Mouse (Mus musculus) hematopoietic stem cell, adult 5-6 weeks (primary cell): ENCODE measurements around the gene Usp28. TPM values are rescaled to one million over a fixed set of nuclear protein-coding genes. Genes with fewer than 3 reads are reported as not detected.

Experiments
- ATAC-seq, 2 experiments: fragments of 125-278 bp in 1 of 2; replicated peaks in 1 of 2; 2 replicates each; pipeline ENCODE4 v1.8.0; 2016 to 2017; ENCODE audit warnings: inconsistent platforms in 2 of 2, mild to moderate bottlenecking in 2 of 2, moderate number of reproducible peaks in 2 of 2, low read depth in 1 of 2, moderate TSS enrichment in 1 of 2; ENCODE audit not compliant: low FRiP score in 2 of 2, poor library complexity in 2 of 2, severe bottlenecking in 2 of 2, insufficient read depth in 1 of 2, low TSS enrichment in 1 of 2
- total RNA-seq: library from RNA; stranded (forward); fragments of 172-1452, 232-1000 nt; gene quantifications from 2 replicates; pipeline ENCODE4 v1.2.3, GENCODE M21; 2017

Usp28 gene
- total RNA-seq, 1 experiment from 2014 or later = 13.6 TPM

DNA sequence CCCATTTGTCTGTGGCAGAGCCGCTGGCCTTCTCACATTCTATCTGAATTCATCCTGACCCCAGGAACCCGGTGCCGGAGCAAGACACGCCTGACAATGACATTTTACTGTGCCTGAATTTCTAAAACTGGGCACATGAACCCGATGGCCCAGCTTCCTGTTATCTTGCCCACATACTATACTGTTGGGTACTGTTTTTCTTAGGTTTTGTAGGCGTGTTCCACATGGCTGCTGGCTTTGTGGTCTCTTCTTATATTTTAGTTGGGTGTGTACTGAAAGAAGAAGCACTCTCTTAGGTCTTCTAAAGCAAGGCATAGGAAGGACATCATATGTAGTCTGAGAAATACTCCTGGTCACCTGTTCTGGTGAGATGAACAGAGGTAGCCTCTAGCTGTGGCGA is 9.6 kb downstream of the Usp28 start:
- no peak for ATAC-seq

DNA sequence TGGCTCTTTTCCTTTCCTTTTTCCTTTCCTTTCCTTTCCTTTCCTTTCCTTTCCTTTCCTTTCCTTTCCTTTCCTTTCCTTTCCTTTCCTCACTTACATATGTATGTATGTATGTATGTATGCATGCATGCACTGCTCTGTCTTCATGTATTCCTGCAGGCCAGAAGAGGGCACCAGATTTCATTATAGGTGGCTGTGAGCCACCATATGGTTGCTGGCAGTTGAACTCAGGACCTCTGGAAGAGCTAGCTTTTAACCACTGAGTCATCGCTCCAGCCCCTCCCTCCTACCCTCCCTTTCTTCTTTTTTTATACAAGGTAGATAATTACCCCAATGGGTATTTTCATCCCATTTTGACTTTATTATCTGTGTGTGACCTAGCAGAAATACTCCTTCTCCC is 10.6 kb downstream of the Usp28 start:
- ATAC-seq = no peak

DNA sequence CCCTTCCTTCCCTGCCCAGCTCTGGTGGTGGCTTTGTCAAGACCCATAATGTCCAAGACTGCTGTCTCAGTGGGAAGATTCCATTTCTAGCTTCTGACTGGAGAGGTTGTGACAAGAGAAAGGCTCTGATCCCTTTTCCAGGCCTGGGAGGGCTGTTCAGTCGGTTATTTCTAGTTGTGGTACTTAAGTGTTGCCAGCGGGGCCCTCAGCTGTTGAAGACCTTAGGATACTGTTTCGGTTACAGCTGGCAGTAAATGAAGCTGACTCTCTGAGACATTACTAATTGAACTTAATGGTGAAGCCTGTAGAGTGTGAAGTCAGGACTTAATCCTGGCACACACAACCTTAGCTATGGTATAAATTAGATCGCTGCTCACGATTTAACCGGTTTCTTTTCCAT is 14.1 kb downstream of the Usp28 start:
- no peak for ATAC-seq

DNA sequence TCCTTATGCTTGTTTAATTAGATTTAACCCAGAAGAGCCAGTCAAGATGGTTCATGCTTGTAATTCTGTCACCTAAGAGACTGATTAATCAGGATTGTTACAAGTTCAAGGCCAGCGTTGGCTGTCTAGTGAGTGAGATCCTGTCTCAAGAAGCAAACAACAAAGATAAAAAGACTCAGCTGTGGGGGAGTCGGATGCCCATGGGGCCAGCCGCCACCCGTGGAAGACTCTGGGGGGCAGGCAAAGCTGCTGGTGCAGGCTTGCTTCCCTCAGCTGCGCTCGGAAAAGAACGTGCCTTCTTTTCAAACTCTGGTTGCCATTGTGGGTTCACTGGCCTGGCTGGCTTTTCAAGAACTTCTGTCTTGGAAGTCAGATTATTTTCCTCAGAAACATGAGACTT is 30.6 kb downstream of the Usp28 start:
- no peak for ATAC-seq

DNA sequence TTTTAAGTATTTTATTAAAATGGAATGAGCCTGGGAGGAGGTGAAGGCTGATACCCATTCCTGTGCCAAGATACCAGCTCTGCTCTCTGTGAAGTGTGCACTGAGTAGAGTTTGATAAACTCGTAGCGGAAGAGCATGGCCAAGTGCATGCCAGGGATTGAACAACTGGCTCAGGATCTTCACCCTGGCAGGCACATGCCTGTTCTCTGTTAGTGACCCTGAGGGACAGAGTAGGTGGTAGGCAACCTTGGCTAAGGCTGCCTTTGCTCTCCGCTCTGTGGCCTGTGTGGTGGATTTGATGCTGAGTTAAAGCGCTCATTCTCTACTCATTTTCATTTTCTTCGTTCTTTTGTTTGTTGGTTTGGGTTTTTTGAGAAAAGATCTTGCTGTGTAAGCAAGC is 36.1 kb downstream of the Usp28 start:
- no peak for ATAC-seq

DNA sequence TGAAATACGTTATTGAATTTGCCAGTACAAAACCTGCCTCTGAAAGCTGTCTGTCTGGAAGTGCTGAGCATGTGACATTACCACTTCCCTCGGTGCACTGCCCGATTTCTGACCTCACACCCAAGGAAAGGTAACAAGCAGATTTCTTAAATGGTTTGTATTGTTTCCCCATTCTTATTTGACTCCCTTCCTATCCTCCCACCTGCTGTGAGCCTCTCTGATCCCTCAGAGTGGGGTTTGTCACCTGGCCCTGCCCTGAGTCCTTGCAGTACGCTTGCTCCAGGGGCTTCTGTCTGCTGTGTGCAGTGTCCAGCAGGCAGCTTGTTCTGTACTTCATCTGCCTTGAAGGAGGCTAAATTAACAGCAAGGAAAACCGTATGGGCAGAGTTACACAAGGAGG is 38.8 kb downstream of the Usp28 start:
- no peak for ATAC-seq

DNA sequence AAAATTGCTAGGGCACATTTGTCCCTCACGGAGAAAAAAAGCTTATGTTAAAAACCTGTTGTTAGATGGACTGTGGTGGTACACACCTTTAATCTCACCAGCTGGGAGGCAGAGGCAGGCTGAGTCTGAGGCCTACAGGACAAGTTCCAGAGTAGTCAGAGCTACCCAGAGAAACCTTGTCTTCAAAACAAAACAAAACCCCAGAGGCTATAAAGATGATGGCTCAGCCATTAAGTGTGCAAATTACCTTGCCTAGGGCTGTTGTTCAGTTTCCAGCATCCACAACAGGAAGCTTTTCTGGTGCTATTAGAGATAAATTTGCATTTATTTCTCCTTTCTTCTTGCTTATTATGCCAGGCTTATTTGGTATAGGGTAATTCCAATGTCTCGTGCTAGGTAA is 39.4 kb downstream of the Usp28 start:
- no peak for ATAC-seq

DNA sequence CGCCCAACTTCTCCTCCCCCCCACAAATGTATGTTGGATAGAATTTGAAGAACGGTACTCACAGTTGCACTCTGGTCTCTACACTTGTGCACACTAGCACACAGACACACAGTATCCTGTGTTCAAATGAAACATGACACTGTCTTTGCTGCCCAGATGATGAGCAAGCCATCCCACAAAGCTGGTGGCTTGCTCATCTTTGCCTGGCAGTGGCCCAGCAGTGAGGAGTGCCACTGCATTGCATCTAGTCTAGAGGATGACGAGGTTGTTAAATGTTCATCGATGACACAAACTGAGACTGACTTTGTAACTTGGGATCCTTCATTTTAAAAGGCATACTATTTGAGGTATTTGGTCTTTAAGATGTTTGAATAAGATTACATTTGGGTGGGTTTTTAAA is 49.6 kb downstream of the Usp28 start:
- ATAC-seq = no peak

DNA sequence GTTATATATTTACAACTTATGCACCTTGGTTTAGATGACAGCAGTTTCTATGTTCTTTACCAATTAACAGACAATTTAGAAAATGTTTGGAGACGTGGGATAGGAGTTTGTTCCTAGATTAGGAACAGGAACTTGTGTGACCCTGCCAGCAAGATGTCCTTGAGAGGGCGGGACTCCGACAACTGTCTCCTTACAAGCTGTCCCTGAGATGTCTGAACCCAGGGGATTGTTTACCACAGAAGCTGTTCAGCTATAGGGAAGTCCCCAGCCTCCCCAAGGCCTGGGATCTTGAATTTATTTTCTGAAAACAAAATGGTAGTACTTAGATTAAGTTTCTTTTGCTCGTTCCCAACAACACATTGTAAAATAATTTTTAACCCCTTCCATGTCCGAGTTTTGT is 65.7 kb downstream of the Usp28 start:
- ATAC-seq = no peak

DNA sequence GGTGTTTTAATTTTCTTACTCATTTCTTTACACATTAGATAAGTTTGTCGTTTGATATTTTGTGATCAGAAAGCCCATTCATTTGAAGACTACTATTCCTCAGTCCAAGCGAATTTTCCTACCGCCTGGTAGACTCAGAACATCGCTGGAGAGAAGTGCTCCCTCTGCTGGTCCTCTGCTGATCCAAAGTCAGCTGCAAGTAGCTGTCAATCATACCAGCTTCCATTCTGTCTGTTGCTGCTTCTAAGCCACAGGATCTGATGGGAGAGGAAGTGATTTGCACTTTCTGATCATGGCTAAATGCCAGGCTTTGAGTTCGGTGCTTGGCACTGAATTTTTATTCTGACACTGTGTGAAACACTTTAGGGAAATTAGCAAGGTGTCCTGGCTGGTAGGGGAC is 66.2 kb downstream of the Usp28 start:
- peak; percentile 62 to 63 for ATAC-seq

DNA sequence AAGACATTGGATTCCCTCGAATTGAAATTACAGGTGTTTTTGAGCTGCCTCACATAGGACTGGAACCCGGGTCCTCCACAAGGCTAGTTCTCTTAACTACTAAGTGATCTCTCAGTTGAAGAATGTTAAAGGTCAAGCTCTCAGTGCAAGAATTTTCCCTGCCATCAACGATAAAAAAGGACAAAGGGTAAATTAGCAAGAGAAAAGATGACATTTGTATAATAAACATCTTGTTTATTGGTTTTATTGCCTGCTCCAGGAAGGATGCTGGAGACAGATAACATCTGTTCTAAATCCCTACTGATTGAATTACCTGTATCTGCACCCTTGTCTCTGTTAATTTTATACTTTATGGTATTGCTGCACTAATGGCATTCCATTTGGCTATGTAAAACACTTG is 68.9 kb downstream of the Usp28 start:
- ATAC-seq = no peak

DNA sequence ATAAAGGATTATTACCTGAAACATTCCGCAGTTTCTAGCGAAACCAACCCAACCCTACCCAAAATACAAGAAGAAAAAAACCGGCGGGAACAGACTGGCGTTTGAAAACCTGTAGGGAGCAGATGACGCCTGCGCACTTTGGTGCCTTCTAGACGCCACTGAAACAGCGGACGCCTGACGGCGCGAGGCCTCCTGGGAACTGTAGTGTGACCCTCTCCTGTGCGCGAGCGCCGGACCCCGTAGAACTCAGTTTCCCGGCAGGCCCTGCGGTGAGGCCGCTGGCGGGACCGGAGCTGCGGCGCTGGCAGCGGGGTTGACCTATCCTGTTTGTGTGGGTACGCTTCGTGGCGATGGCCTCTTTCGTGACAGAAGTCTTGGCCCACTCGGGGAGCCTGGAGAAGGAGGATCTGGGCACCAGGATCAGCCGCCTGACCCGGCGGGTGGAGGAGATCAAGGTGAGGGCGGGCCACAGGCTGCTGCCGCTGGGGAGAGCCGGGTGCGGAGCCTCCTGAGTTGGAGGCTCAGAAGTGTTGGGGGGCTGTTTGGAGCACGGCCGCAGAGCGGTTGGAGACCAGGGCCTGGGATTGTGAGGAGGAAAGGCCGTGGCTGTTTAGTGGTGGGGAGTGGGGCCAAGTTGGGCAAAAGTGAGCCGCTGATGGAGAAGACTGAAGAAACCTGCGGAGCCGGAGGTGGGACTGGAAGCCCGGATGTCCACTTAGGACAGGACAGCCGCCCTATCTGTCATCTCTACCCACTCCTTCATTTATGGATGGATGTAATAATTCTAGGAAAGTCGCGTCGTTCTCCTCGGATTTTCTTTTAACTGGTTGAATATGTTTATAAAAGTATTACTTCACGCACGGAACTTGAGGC is 70.4 kb downstream of the Usp28 start, which contains the start of gene Zw10:
TSS of gene Zw10 (plus strand) at position 281 of the 873 bp plus-strand sequence.
- peak; percentile 98 to 99 for ATAC-seq

DNA sequence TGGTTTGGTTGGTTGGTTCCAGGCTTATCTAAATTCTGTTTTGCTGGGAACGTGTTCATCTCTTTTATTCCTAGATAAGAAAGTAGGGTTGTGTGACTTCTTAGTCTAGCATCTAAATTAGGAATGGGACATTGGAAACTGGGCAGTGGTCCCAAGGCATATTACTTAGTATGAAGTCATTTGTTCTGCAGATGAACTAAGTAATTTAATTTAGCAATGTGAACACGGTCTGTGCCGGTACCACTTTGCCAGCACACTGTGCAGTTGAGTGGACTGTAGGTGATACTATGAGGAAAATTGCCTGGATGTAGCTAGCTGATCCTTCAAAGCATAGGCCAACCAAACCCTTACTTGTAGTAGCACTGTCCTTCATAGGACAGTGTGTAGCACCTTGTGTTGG is 91.7 kb downstream of the Usp28 start:
- no peak for ATAC-seq

DNA sequence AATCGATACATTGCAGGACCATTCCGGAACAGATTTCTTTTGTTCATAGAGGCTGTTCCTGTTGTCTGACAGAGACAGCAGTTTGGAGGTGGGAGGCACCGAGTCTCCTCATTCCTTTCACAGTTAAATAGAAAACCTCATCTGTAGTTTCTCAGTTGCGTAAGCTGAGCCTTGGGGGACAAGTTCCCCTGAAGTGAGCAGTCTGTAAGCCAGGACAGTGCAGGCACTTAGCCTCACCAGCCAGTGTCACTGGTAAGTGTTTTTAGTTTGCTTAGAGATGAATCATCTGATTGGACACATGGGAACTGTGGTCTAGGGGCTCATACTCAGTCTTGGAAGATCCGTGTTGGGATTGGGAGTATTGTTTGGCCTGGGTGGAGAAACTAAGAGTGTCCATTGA is 95.9 kb downstream of the Usp28 start, which contains the start of gene Tmprss5:
TSS of gene Tmprss5 (plus strand) at position 154 of the 400 bp plus-strand sequence.
- ATAC-seq = no peak

DNA sequence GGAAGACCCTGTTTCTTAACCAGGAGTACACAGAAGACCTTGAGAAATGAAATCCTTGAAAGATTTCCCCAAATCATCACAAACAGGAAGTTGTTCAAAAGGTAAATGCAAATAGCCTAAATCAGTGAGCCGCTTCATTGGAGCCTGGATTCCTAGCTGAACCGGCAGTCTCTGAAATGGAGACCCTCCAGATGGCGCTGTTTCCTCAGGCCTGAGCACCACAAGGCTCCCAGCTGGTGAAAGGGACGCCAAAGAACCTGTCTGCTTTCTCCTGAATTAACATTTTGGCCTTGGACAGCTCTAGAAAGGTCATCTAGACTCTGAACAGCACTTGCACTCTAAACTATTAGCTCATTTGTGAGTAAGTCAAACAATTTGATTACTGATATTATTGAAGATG is 96.4 kb downstream of the Usp28 start:
- peak; percentile 42 to 49; a peak in 2 of 4 replicates for ATAC-seq

DNA sequence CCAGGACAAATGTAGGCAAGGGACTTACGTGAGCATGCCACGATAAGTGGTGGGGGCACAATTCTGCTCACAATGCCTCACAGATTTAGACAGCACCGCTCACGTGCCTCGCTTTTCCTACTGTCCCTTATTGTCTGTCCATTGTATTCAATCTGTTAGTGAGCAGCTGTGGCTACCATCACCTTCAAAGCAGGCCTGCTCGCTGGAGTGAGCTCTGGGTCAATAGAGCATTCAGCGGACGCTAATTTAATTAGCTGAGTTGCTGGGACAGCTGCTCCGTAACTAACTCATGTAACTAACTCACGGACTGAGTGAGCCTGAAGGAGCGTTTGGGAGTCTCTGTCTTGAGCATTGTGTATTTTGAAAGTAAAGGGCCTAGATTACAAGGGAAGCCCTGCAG is 102.1 kb downstream of the Usp28 start:
- ATAC-seq = no peak
